Mouse (Mus musculus): ENCODE data around the gene Creb3l4.
"Not testable (repeated sequence)": the region's sequence is repeated elsewhere in the genome, so short reads cannot be mapped to it uniquely, and the experiment has no call there.

The Creb3l4 gene

GRCm38 (mm10) chr3:90265034-90265931, 22.0 kb upstream of the Creb3l4 start, which contains the start of gene Dennd4b:
TSS of gene Dennd4b (plus strand) at chr3:90265185.
- DNase-seq (ENCODE audit: low read depth, low spot score) = peak; percentile 74

GRCm38 (mm10) chr3:90264687-90265033, 21.3 kb upstream of the Creb3l4 start:
- DNase-seq (ENCODE audit: low read depth, low spot score) = no peak

GRCm38 (mm10) chr3:90263121-90263771, 19.9 kb upstream of the Creb3l4 start:
- DNase-seq (ENCODE audit: low read depth, low spot score) = no peak

GRCm38 (mm10) chr3:90258521-90258920, 15.2 kb upstream of the Creb3l4 start:
- no peak for DNase-seq (ENCODE audit: low read depth, low spot score)

- DNase-seq (ENCODE audit: low read depth, low spot score) = no peak
Observed at GRCm38 (mm10) chr3:90256731-90257530, 13.6 kb upstream of the Creb3l4 start.

GRCm38 (mm10) chr3:90255784-90256353, 12.6 kb upstream of the Creb3l4 start:
- DNase-seq (ENCODE audit: low read depth, low spot score) = no peak

GRCm38 (mm10) chr3:90255194-90255565, 11.9 kb upstream of the Creb3l4 start:
- DNase-seq (ENCODE audit: low read depth, low spot score) = no peak

- DNase-seq (ENCODE audit: low read depth, low spot score) = no peak
Observed at GRCm38 (mm10) chr3:90254419-90255193, 11.3 kb upstream of the Creb3l4 start.

- DNase-seq (ENCODE audit: low read depth, low spot score) = peak; percentile 94
Observed at GRCm38 (mm10) chr3:90253653-90254418, 10.5 kb upstream of the Creb3l4 start, which contains the start of gene Crtc2. TSS of gene Crtc2 (plus strand) at chr3:90254163.

GRCm38 (mm10) chr3:90253174-90253573, 9.9 kb upstream of the Creb3l4 start:
- DNase-seq (ENCODE audit: low read depth, low spot score) = not testable (repeated sequence)

GRCm38 (mm10) chr3:90252659-90253058, 9.3 kb upstream of the Creb3l4 start:
- not testable (repeated sequence) for DNase-seq (ENCODE audit: low read depth, low spot score)

- DNase-seq (ENCODE audit: low read depth, low spot score) = not testable (repeated sequence)
Observed at GRCm38 (mm10) chr3:90251731-90252226, 8.5 kb upstream of the Creb3l4 start.

- no peak for DNase-seq (ENCODE audit: low read depth, low spot score)
Observed at GRCm38 (mm10) chr3:90250791-90251190, 7.5 kb upstream of the Creb3l4 start.

- DNase-seq (ENCODE audit: low read depth, low spot score) = no peak
Observed at GRCm38 (mm10) chr3:90248746-90249100, 5.4 kb upstream of the Creb3l4 start.

- peak; percentile 93 for DNase-seq (ENCODE audit: low read depth, low spot score)
Observed at GRCm38 (mm10) chr3:90247960-90248745, 4.8 kb upstream of the Creb3l4 start, which contains the start of gene Slc39a1. TSS of gene Slc39a1 (plus strand) at chr3:90248172.

GRCm38 (mm10) chr3:90247630-90247959, 4.3 kb upstream of the Creb3l4 start:
- no peak for DNase-seq (ENCODE audit: low read depth, low spot score)

- DNase-seq (ENCODE audit: low read depth, low spot score) = no peak
Observed at GRCm38 (mm10) chr3:90245406-90245805, 2.1 kb upstream of the Creb3l4 start.

- no peak for DNase-seq (ENCODE audit: low read depth, low spot score)
Observed at GRCm38 (mm10) chr3:90241669-90242358, 1.5 kb downstream of the Creb3l4 start.

GRCm38 (mm10) chr3:90241251-90241650, 2.1 kb downstream of the Creb3l4 start:
- no peak for DNase-seq (ENCODE audit: low read depth, low spot score)

All from embryo, embryonic 11.5 days (tissue).